13 mouse cellular contexts compared by ENCODE assay signal in genomic region chr13:4279284-4279683, GRCm38 (mm10). TPM values are rescaled to one million over a fixed set of nuclear protein-coding genes. Genes with fewer than 3 reads are reported as not detected.
DNase-seq lines count a peak whose midpoint lies in the region; ATAC-seq and TF ChIP-seq lines count a peak whose summit lies in the region.
"Had no signal": no experiment of that assay in that cellular context is flagged by ENCODE, and none has a peak within 500 bp of the region (broad histone marks: within the 10 kb centered on the region; RNA-seq: fewer than 3 reads in every experiment).

Gene Akr1c12 (minus strand): TSS chr13:4279433.

- 85% methylated on average over 4 of the region's 4 CpGs for WGBS in midbrain, embryonic 15.5 days

- H3K4me3 ChIP-seq in CH12.LX (replicated peaks in 1 of 3; ENCODE audit: low read depth in 2 of 3, low read length in 2 of 3, poor library complexity in 1 of 3) = peak within 1 kb of the TSS; percentile 44 to 64 (median 56)
- no peak within 1 kb of the TSS for H3K4me3 ChIP-seq in myocyte
- no peak within 1 kb of the TSS for H3K4me3 ChIP-seq in left cerebral cortex, adult 2 months
- H3K4me3 ChIP-seq in midbrain, embryonic 15.5 days = no peak within 1 kb of the TSS
- H3K4me3 ChIP-seq: embryonic facial prominence, embryonic 10.5 days; limb, embryonic 13.5 days had no signal

- peak within 1 kb of the TSS; percentile 68 for H3K9ac ChIP-seq in CH12.LX (ENCODE audit: insufficient read depth, low read depth)
- H3K9ac ChIP-seq in midbrain, embryonic 15.5 days = no peak within 1 kb of the TSS
- H3K9ac ChIP-seq: limb, embryonic 13.5 days had no signal

- H3K4me1 ChIP-seq in CH12.LX (ENCODE audit: control insufficient read depth in 1 of 2, insufficient read depth in 2 of 2) = peaks cover 4 to 6% of the 10 kb centered on the region in 2 experiments; a peak in 2 of 4 replicates
- no peaks in the 10 kb centered on the region for H3K4me1 ChIP-seq in midbrain, embryonic 15.5 days
- H3K4me1 ChIP-seq: embryonic facial prominence, embryonic 10.5 days; limb, embryonic 13.5 days had no signal

- H3K4me2 ChIP-seq in CH12.LX (ENCODE audit: insufficient read depth, low read depth, poor library complexity, severe bottlenecking) = peak within 1 kb of the TSS; percentile 97
- peak within 1 kb of the TSS; percentile 9 for H3K4me2 ChIP-seq in myocyte (ENCODE audit: low read depth)
- no peak within 1 kb of the TSS for H3K4me2 ChIP-seq in midbrain, embryonic 15.5 days
- H3K4me2 ChIP-seq: limb, embryonic 13.5 days had no signal

- TF ChIP-seq RAD21 in CH12.LX (IDR thresholded peaks at IDR 0.05; ENCODE audit: low read depth, low read length) = no peak

- no peaks in the 10 kb centered on the region for H3K9me3 ChIP-seq in CH12.LX (replicated peaks; ENCODE audit: low read length)
- H3K9me3 ChIP-seq in midbrain, embryonic 15.5 days = no peaks in the 10 kb centered on the region
- H3K9me3 ChIP-seq: embryonic facial prominence, embryonic 10.5 days; limb, embryonic 13.5 days had no signal

- ATAC-seq in inflammation-experienced regulatory T-cells, adult 6 months = peak; percentile 75
- ATAC-seq in midbrain, embryonic 15.5 days (replicated peaks) = no peak
- ATAC-seq: forebrain, embryonic 14.5 days had no signal

- TF ChIP-seq POLR2A in CH12.LX (IDR thresholded peaks at IDR 0.05; ENCODE audit: low read depth, low read length) = peak; percentile 40; the same call in 1 of the 2 replicates
- TF ChIP-seq POLR2A in myocyte (IDR thresholded peaks at IDR 0.05; ENCODE audit: insufficient read length, low read depth) = no peak

- H3K36me3 ChIP-seq in CH12.LX (replicated peaks in 1 of 2; ENCODE audit: control insufficient read depth in 1 of 2, insufficient read depth in 1 of 2, low read length in 1 of 2) (no peaks in the 10 kb centered on the region), myocyte (ENCODE audit: control insufficient read depth, insufficient read depth) (no peaks in the 10 kb centered on the region)
- no peaks in the 10 kb centered on the region for H3K36me3 ChIP-seq in midbrain, embryonic 15.5 days (replicated peaks)
- H3K36me3 ChIP-seq: embryonic facial prominence, embryonic 10.5 days; limb, embryonic 13.5 days had no signal

- H3K79me2 ChIP-seq in CH12.LX (replicated peaks; ENCODE audit: control insufficient read depth, extremely low read depth, insufficient read depth, poor library complexity, severe bottlenecking) = peaks cover 10% of the 10 kb centered on the region
- no peaks in the 10 kb centered on the region for H3K79me2 ChIP-seq in myocyte (ENCODE audit: control insufficient read depth, insufficient read depth)

- no peak for TF ChIP-seq CTCF in CH12.LX (conservative IDR thresholded peaks at IDR 0.05 in 1 of 2, IDR thresholded peaks at IDR 0.05 in 1 of 2; ENCODE audit: low read depth in 2 of 2, low read length in 2 of 2)
- no peak for TF ChIP-seq CTCF in left cerebral cortex, adult 2 months (IDR thresholded peaks at IDR 0.05)

- in situ Hi-C loops in CH12.LX (cut with MboI; ENCODE audit: low pct_ligation_motif_present, low pct_unique_long_range_greater_than_20kb, low sequenced_read_pairs) = no loop called here

- dilution Hi-C loops in CH12.LX (cut with MboI; ENCODE audit: extremely low pct_ligation_motif_present, extremely low pct_unique_long_range_greater_than_20kb, low sequenced_read_pairs) = no loop called here

- DNase-seq in CH12.LX (ENCODE audit: extremely low read depth) = peak; percentile 43
- DNase-seq in kidney, postnatal 14 days = peak; percentile 50
- DNase-seq in heart, adult 9 months (ENCODE audit: low spot score in 2 of 2) = no peak
- DNase-seq in left cerebral cortex, adult 2 months (ENCODE audit: extremely low spot score in 1 of 2, low spot score in 2 of 2) = no peak

- H3K27me3 ChIP-seq in CH12.LX (replicated peaks) (no peaks in the 10 kb centered on the region), myocyte (ENCODE audit: control insufficient read depth, insufficient read depth, insufficient read length) (no peaks in the 10 kb centered on the region)
- no peaks in the 10 kb centered on the region for H3K27me3 ChIP-seq in midbrain, embryonic 15.5 days (replicated peaks)
- H3K27me3 ChIP-seq: limb, embryonic 13.5 days had no signal

- H3K27ac ChIP-seq in CH12.LX (ENCODE audit: insufficient read depth, low read depth) = no peak within 1 kb of the TSS
- no peak within 1 kb of the TSS for H3K27ac ChIP-seq in left cerebral cortex, adult 2 months
- no peak within 1 kb of the TSS for H3K27ac ChIP-seq in midbrain, embryonic 15.5 days
- H3K27ac ChIP-seq: embryonic facial prominence, embryonic 10.5 days; limb, embryonic 13.5 days had no signal

- intact Hi-C loops in left cerebral cortex, adult 2 months (cut with DNase I) = no loop called here

- TF ChIP-seq EP300 in CH12.LX (IDR thresholded peaks at IDR 0.05; ENCODE audit: low read length) = no peak

- H3ac ChIP-seq in myocyte (ENCODE audit: control insufficient read depth, insufficient read length) = no peak within 1 kb of the TSS

TF ChIP-seq in CH12.LX, 34 proteins besides CTCF, POLR2A, EP300 and RAD21:
- no peak for TF ChIP-seq ZNF384 (IDR thresholded peaks at IDR 0.05; ENCODE audit: low read depth, low read length)
- peak; percentile 56; the same call in 1 of the 2 replicates for TF ChIP-seq HCFC1 (IDR thresholded peaks at IDR 0.05; ENCODE audit: low read depth, low read length)
- no peak for TF ChIP-seq NRF1 (IDR thresholded peaks at IDR 0.05; ENCODE audit: low read depth, low read length)
- TF ChIP-seq UBTF (IDR thresholded peaks at IDR 0.05; ENCODE audit: low read depth, low read length) = no peak
- TF ChIP-seq MAX (IDR thresholded peaks at IDR 0.05; ENCODE audit: low read length) = no peak
- no peak for TF ChIP-seq POLR2AphosphoS2 (IDR thresholded peaks at IDR 0.05; ENCODE audit: low read depth, low read length)
- TF ChIP-seq CHD1 (IDR thresholded peaks at IDR 0.05; ENCODE audit: low read depth, low read length) = no peak
- TF ChIP-seq TBP (conservative IDR thresholded peaks at IDR 0.05; ENCODE audit: low read depth, low read length) = 0 out of 2 replicates have a peak, but pooled peaks have one; percentile 34
- peak; percentile 86 for TF ChIP-seq ELF1 (IDR thresholded peaks at IDR 0.05; ENCODE audit: low read depth, low read length)

TF ChIP-seq in myocyte, 11 proteins besides CTCF, POLR2A, EP300 and RAD21:
- TF ChIP-seq TCF3 (IDR thresholded peaks at IDR 0.05; ENCODE audit: insufficient read length, low read depth) (no peak), TCF12 (IDR thresholded peaks at IDR 0.05; ENCODE audit: insufficient read depth, poor library complexity, severe bottlenecking) (no peak), MYOG (IDR thresholded peaks at IDR 0.05; ENCODE audit: control insufficient read depth in 1 of 3, insufficient read depth in 1 of 3, insufficient read length in 2 of 3, low read depth in 2 of 3) (no peak), SRF (IDR thresholded peaks at IDR 0.05; ENCODE audit: control insufficient read depth, insufficient read length, low read depth) (no peak), POLR2AphosphoS2 (IDR thresholded peaks at IDR 0.05; ENCODE audit: insufficient read length, low read depth) (no peak), MAX (IDR thresholded peaks at IDR 0.05; ENCODE audit: low read depth) (no peak), USF1 (IDR thresholded peaks at IDR 0.05; ENCODE audit: low read depth) (no peak), CEBPB (IDR thresholded peaks at IDR 0.05; ENCODE audit: insufficient read depth, poor library complexity, severe bottlenecking) (no peak), MYOD1 (IDR thresholded peaks at IDR 0.05; ENCODE audit: control insufficient read depth in 1 of 3, insufficient read length in 2 of 3, low read depth in 2 of 3) (no peak), REST (IDR thresholded peaks at IDR 0.05; ENCODE audit: insufficient read depth, insufficient read length) (no peak), E2F4 (IDR thresholded peaks at IDR 0.05; ENCODE audit: insufficient read depth) (no peak)

RNA-seq across cellular contexts. Expression of gene Akr1c12, which starts in this region (rescaled TPM):
- total RNA-seq in CH12.LX (2012; rRNA removed) (28.1 and 33.3 TPM in 2 replicates), CH12.LX (2014; rRNA removed) (23.9 and 30.2 TPM in 2 replicates)
- polyA plus RNA-seq in CH12.LX (2012; ENCODE audit: insufficient read length, low read depth) (31.3 and 35.2 TPM in 2 replicates), myocyte (2012; fragmentation: generic; extraction: Trizol) (2.1 TPM)
- 1 to 10 TPM; 2.0 to 7.9 (median 3.0) TPM for polyA plus RNA-seq in inflammation-experienced regulatory T-cells, adult 6 months (2017; shearing (Covaris generic))
- total RNA-seq in left cerebral cortex, adult 2 months (2021) = not detected
- 0.15 TPM in 1 of 2 replicates, not detected in the other for polyA plus RNA-seq in midbrain, embryonic 15.5 days (2015; fragmentation: Nextera tagmentation; extraction: Ambion mirVana)
- total RNA-seq: adrenal gland, adult 18-20 months; heart, adult 8-10 months; midbrain, postnatal 0 days had no signal

Comparison
In these comparisons a context has a peak if more than half of its experiments do, and no peak if none do; other contexts are left out.
1. RNA of gene Akr1c12 (total RNA-seq): 23.9 to 33.3 TPM in CH12.LX; not detected in left cerebral cortex, adult 2 months; every median in the first group is over 10 times any median in the second.
2. DNase-seq: peak in CH12.LX (single experiment) and kidney, postnatal 14 days (single experiment); none in heart, adult 9 months (0 of 2) and left cerebral cortex, adult 2 months (0 of 2).
3. H3K4me3 ChIP-seq: peak in CH12.LX (3 of 3); none in myocyte (single experiment), left cerebral cortex, adult 2 months (single experiment) and midbrain, embryonic 15.5 days (single experiment).